Mouse (Mus musculus) liver, embryonic 14.5 days (tissue): Measurements from ENCODE around the gene Pum1. TPM values are rescaled to one million over a fixed set of nuclear protein-coding genes. Genes with fewer than 3 reads are reported as not detected.

Experiments used
- ATAC-seq: fragments of 200-750 bp; cut with Nextera tagmentation; 2 replicates; pipeline ENCODE4 v1.8.0; 2017; ENCODE audit warnings: moderate number of reproducible peaks, mild to moderate bottlenecking, moderate library complexity; ENCODE audit not compliant: insufficient read depth
- DNase-seq, 3 experiments: peaks; one replicate each; pipeline ENCODE4 v3.0.0-alpha.2; 2012 to 2013; ENCODE audit warnings: low read depth in 3 of 3, low spot score in 3 of 3
- H3K27ac ChIP-seq: fragments of 300-500 bp; sonication (generic); 2 replicates; pipeline ENCODE4 v1.5.1; 2014; ENCODE audit warnings: moderate library complexity, mild to moderate bottlenecking, control low read depth, inconsistent platforms
- H3K27me3 ChIP-seq: fragments of 300-500 bp; sonication (generic); 2 replicates; pipeline ENCODE4 v1.6.1; 2014; ENCODE audit warnings: mild to moderate bottlenecking, low read length, moderate library complexity; ENCODE audit not compliant: control insufficient read depth, insufficient read depth
- H3K36me3 ChIP-seq: fragments of 300-500 bp; sonication (generic); replicated peaks from 2 replicates; pipeline ENCODE4 v1.6.1; 2014; ENCODE audit warnings: low read depth; ENCODE audit not compliant: control insufficient read depth, insufficient read depth
- H3K4me1 ChIP-seq, 2 experiments: fragments of 200-500 bp in 1 of 2; fragments of 300-500 bp in 1 of 2; sonication (generic) in 1 of 2; replicated peaks; 2 replicates each; pipeline ENCODE4 v1.6.1; 2012 to 2014; ENCODE audit warnings: antibody characterized with exemption in 1 of 2, inconsistent platforms in 1 of 2, low read length in 1 of 2; ENCODE audit not compliant: control insufficient read depth in 2 of 2, insufficient read depth in 2 of 2
- H3K4me2 ChIP-seq: fragments of 300-500 bp; sonication (generic); 2 replicates; pipeline ENCODE4 v1.6.1; 2014; ENCODE audit warnings: low read depth, mild to moderate bottlenecking, control low read depth, moderate library complexity
- H3K4me3 ChIP-seq, 2 experiments: fragments of 200-500 bp in 1 of 2; fragments of 300-500 bp in 1 of 2; sonication (generic) in 1 of 2; 2 replicates each; pipeline ENCODE4 v1.5.1; 2012 to 2014; ENCODE audit warnings: low read depth in 2 of 2, low read length in 2 of 2, mild to moderate bottlenecking in 2 of 2, control low read depth in 1 of 2, inconsistent platforms in 1 of 2, moderate library complexity in 1 of 2; ENCODE audit not compliant: insufficient read depth in 1 of 2
- H3K9ac ChIP-seq: fragments of 300-500 bp; sonication (generic); replicated peaks from 2 replicates; pipeline ENCODE4 v1.6.1; 2014; ENCODE audit warnings: mild to moderate bottlenecking, control low read depth, moderate library complexity
- H3K9me3 ChIP-seq: fragments of 300-500 bp; sonication (generic); 2 replicates; pipeline ENCODE4 v1.6.1; 2016; ENCODE audit warnings: low read length, mixed read lengths; ENCODE audit not compliant: control insufficient read depth
- CTCF ChIP-seq: IDR thresholded peaks from 2 replicates; pipeline ENCODE4 v1.5.1; 2016; ENCODE audit warnings: antibody characterized with exemption, low read depth, control low read depth
- EP300 ChIP-seq: IDR thresholded peaks from 2 replicates; pipeline ENCODE4 v1.6.1; 2016; ENCODE audit warnings: antibody characterized with exemption, low read depth
- WGBS: fragments of 180-500 bp; shearing (Covaris S2); extraction: QIAGEN DNeasy Blood & Tissue Kit; methylation state at CpG from one replicate; pipeline ENCODE4 v1.1.7; 2014; ENCODE audit not compliant: insufficient replicate concordance; 5-methylcytosine and 5-hydroxymethylcytosine counted together
- polyA plus RNA-seq, 2 experiments: library from polyadenylated mRNA; depleted of rRNA in 1 of 2; stranded (reverse) in 1 of 2; unstranded in 1 of 2; fragments of >200 nt; fragmentation: Nextera tagmentation in 1 of 2; extraction: Ambion mirVana in 1 of 2; gene quantifications; 2 replicates each; pipeline versions ENCODE4 v1.2.1 to v1.2.3; 2012 to 2014

Pum1 gene
- polyA plus RNA-seq, 2 experiments, result 17.9 to 23.1 TPM

DNA sequence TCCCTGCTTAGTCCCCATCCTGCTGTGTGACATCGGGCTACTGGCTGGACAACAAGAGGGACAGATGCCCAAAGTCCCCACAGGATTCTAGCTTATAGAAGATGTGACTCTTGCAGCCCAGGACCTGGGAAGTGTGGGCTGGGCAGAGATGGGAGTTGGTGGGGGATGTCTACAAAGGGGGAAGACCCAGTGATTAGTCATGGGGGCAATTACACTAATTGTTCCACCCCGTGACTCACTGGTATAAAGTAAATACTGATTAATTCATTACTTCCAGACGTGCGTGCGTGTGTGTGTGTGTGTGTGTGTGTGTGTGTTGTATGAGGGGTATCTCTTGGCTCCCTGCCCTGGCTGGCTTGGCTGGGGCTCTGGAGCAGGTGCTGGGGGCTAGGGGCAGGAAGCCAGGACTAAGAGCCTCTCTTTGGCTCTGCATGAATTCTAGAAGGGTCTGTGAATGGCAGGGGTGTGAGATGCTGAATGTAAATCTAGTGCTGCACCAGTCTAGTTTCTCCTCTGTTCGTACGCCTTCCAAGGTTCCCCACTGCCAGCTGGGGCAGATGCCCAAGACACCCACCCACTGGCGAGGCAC lies 151.7 kb downstream of the Pum1 start:
- Histone ChIP-seq H3K9me3 (no peaks in the 10 kb centered on the region), H3K36me3 (no peaks in the 10 kb centered on the region), H3K4me2 (no peak overlapping the region), H3K4me1 (no peaks in the 10 kb centered on the region), H3K27ac (no peak overlapping the region), H3K9ac (no peak overlapping the region), H3K27me3 (no peaks in the 10 kb centered on the region), H3K4me3 (no peak overlapping the region)
- TF ChIP-seq CTCF (no peak), EP300 (no peak)
- DNase-seq (no peak), ATAC-seq (no peak)
- 66% methylated on average over 8 of the region's 8 CpGs for WGBS

DNA sequence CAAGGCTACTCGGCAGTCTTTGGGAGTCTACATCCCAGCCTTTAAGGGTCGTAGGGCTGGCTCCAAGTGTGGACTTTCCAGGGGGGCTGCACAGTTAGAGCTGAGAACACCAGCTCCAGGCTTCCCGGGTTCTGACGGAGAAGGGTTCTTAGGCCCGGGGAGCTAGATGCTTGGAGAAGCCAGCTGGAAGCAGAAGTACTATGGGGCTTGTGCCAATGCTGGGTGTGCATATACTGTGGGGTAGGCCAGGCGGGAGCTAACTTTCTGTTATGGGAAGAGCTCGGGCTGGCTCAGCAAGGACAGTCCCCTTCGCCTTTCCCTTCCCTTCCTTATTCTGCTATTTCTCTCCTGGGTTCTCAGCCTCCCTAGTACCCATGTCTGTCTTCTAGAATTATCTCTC lies 152.7 kb downstream of the Pum1 start:
- ATAC-seq, result no peak

DNA sequence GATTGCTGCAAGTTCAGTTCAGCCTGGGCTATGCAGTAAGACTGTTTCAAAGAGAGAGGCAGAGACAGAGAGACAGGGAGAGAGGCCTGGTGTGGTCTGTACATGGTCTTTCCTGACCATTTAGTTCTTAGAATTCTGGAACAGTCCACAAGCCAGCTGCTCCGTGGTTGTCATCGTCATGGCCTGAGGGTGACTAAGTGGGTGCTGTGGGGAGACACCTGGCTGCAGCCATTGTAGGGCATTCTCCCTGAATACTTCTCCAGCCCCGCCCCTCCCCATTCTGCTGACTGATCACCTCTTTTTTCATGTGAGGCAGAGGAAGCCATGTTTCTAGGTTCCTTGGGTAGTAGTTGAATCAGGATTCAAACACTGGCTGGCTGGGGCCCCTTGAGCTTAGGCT lies 156.7 kb downstream of the Pum1 start:
- H3K4me2 ChIP-seq, result no peak overlapping the region
- no peaks in the 10 kb centered on the region for H3K36me3 ChIP-seq
- no peak for TF ChIP-seq CTCF
- TF ChIP-seq EP300, result no peak
- H3K9ac ChIP-seq, result no peak overlapping the region
- no peak overlapping the region for H3K4me3 ChIP-seq
- no peaks in the 10 kb centered on the region for H3K27me3 ChIP-seq
- ATAC-seq (no peak), DNase-seq (no peak)
- 53% methylated on average over 3 of the region's 3 CpGs for WGBS
- H3K9me3 ChIP-seq, result no peaks in the 10 kb centered on the region
- H3K4me1 ChIP-seq, result no peaks in the 10 kb centered on the region
- no peak overlapping the region for H3K27ac ChIP-seq

More for the DNA sequence above, 152.7 kb downstream of the Pum1 start:
- WGBS, result 65% methylated on average over 8 of the region's 8 CpGs
- Histone ChIP-seq H3K9me3 (no peaks in the 10 kb centered on the region), H3K4me2 (no peak overlapping the region), H3K9ac (no peak overlapping the region), H3K27me3 (no peaks in the 10 kb centered on the region), H3K4me1 (no peaks in the 10 kb centered on the region), H3K4me3 (no peak overlapping the region), H3K27ac (no peak overlapping the region), H3K36me3 (no peaks in the 10 kb centered on the region)
- no peak for TF ChIP-seq CTCF
- TF ChIP-seq EP300, result no peak
- DNase-seq, result no peak

DNA sequence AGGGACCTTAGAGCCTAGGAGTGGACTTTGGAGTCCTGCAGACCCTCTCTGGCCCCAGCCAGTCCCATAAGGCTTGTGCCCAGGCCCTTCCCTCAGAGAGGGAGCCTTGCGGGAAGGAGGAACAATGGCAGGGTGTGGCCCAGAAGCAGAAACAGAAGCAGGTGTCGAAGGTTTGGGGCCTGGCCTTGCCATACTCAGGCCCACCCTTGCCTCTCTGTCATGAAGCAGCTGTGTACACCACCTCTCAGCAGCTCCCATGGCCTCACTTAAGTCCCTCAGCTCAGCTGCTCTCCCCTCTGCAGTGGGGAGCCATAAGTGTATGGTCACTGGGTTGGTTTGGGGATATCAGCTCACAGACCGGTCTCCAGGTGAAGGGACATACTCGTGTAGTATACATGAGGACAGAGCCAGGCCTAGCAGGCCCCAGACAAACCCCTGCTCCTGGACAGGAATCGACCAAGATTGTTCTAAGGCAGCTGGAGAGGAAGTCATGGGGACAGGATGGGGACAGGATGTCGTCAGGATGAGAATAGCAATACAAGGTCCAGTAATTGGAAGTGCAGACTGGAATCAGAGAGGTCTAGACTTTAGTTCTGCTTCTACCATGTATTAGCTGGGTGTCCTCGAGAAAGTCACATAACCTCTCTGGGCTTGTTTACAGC lies 157.6 kb downstream of the Pum1 start:
- Histone ChIP-seq H3K36me3 (no peaks in the 10 kb centered on the region), H3K27ac (no peak overlapping the region), H3K9ac (no peak overlapping the region), H3K27me3 (no peaks in the 10 kb centered on the region), H3K4me2 (no peak overlapping the region), H3K4me3 (no peak overlapping the region), H3K9me3 (no peaks in the 10 kb centered on the region), H3K4me1 (no peaks in the 10 kb centered on the region)
- 38% methylated on average over 7 of the region's 7 CpGs for WGBS
- TF ChIP-seq CTCF (no peak), EP300 (no peak)
- DNase-seq (no peak), ATAC-seq (no peak)

DNA sequence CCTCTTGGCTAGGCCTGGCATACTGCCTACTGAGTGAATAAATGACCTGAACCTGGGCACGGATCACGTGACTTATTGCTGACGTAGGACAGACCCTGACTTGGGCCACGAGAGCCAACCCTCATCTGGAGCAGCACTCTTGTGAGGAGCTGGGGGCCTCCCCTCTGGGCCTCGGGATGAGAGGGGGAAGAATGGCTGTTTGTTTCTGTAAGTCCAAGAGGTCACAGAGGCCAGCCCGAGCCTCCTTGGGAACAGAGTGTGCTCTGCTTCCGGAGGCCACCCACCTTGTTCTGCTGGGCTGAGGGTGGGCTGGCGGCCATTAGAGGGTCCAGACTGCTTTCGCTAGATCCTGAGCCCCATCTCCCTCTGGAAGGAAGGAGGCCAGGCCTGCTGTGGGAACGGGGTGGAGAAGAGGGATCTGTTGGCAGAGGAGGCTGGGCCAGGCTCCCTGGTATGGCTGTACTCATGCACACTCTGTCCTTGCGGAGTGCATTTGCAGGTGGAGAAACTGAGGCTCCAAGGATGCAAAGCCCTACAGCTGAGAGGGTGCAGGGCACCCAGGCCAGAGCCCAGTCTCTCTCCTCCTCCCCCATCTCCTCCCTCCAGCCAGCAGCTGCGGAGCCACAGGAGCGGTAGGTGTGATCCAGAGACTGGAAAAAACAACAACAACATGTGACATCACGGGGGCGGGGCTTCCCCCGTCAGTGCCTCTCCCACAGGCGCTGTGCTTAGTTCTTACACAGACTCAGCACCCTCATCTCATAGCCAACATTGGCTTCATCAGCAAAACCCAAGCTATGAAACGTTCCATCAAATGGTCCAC lies 165.9 kb downstream of the Pum1 start:
- 27% methylated on average over 18 of the region's 18 CpGs for WGBS
- no peaks in the 10 kb centered on the region for H3K4me1 ChIP-seq
- ATAC-seq (peak; percentile 51; the same call in 1 of the 2 replicates), DNase-seq (no peak)
- no peaks in the 10 kb centered on the region for H3K9me3 ChIP-seq
- no peaks in the 10 kb centered on the region for H3K27me3 ChIP-seq
- TF ChIP-seq EP300 (no peak), CTCF (no peak)
- H3K27ac ChIP-seq, result no peak overlapping the region
- H3K4me2 ChIP-seq, result no peak overlapping the region
- no peak overlapping the region for H3K4me3 ChIP-seq
- no peaks in the 10 kb centered on the region for H3K36me3 ChIP-seq
- H3K9ac ChIP-seq, result no peak overlapping the region

Other genes with a start within 250 kb of the Pum1 start
- gene Nkain1, start 89.1 kb upstream of the Pum1 start, polyA plus RNA-seq (2012; rRNA removed), result 0.39 and 0.79 TPM in 2 replicates
- not detected in 2 replicates for gene Nkain1, start 89.1 kb upstream of the Pum1 start, polyA plus RNA-seq (2014; fragmentation: Nextera tagmentation; extraction: Ambion mirVana)
- 7.3 and 9.0 TPM in 2 replicates for gene Sdc3, start 129.2 kb downstream of the Pum1 start, polyA plus RNA-seq (2012; rRNA removed)
- gene Sdc3, start 129.2 kb downstream of the Pum1 start, polyA plus RNA-seq (2014; fragmentation: Nextera tagmentation; extraction: Ambion mirVana), result 4.4 and 5.3 TPM in 2 replicates
- gene Laptm5, start 249.8 kb downstream of the Pum1 start, polyA plus RNA-seq (2012; rRNA removed), result 31.0 and 47.7 TPM in 2 replicates
- 59.4 and 64.3 TPM in 2 replicates for gene Laptm5, start 249.8 kb downstream of the Pum1 start, polyA plus RNA-seq (2014; fragmentation: Nextera tagmentation; extraction: Ambion mirVana)